Mouse (Mus musculus) CH12.LX (cell line): Measurements from ENCODE around the gene Ucp2.
A peak's percentile ranks its signal among the peaks of the same experiment; 100 is the strongest.

ENCODE experiments used
- CTCF ChIP-seq, 2 experiments: IDR thresholded peaks in 1 of 2; conservative IDR thresholded peaks in 1 of 2; 2 replicates each; pipeline ENCODE4 v1.5.1; 2011 to 2012; ENCODE audit warnings: low read depth in 2 of 2, low read length in 2 of 2, improper control_type of control experiment in 1 of 2, inconsistent platforms in 1 of 2, mild to moderate bottlenecking in 1 of 2, moderate library complexity in 1 of 2
- ELF1 ChIP-seq: IDR thresholded peaks from 2 replicates; pipeline ENCODE4 v1.6.1; 2014; ENCODE audit warnings: low read depth, mild to moderate bottlenecking, inconsistent platforms, low read length, improper control_type of control experiment
- KAT2A ChIP-seq: IDR thresholded peaks from 2 replicates; pipeline ENCODE4 v1.6.1; 2012; ENCODE audit warnings: low read length, improper control_type of control experiment, inconsistent platforms; ENCODE audit not compliant: insufficient replicate concordance
- MEF2A ChIP-seq: IDR thresholded peaks from 2 replicates; pipeline ENCODE4 v1.6.1; 2014; ENCODE audit warnings: low read depth, mild to moderate bottlenecking, inconsistent platforms, low read length, improper control_type of control experiment, borderline replicate concordance
- POLR2A ChIP-seq: IDR thresholded peaks from 2 replicates; pipeline ENCODE4 v1.6.1; 2011; ENCODE audit warnings: low read depth, mild to moderate bottlenecking, improper control_type of control experiment, low read length
- TCF12 ChIP-seq: IDR thresholded peaks from 2 replicates; pipeline ENCODE4 v1.6.1; 2014; ENCODE audit warnings: low read depth, mild to moderate bottlenecking, inconsistent platforms, low read length, improper control_type of control experiment
- USF1 ChIP-seq: IDR thresholded peaks from 2 replicates; pipeline ENCODE4 v1.6.1; 2014; ENCODE audit warnings: low read depth, mild to moderate bottlenecking, inconsistent platforms, low read length, improper control_type of control experiment
- USF2 ChIP-seq: conservative IDR thresholded peaks from 2 replicates; pipeline ENCODE4 v1.6.1; 2011; ENCODE audit warnings: low read depth, low read length, improper control_type of control experiment
- ZC3H11A ChIP-seq: IDR thresholded peaks from 2 replicates; pipeline ENCODE4 v1.6.1; 2012; ENCODE audit warnings: low read depth, mild to moderate bottlenecking, inconsistent platforms, low read length, improper control_type of control experiment
- ZMIZ1 ChIP-seq: IDR thresholded peaks from 2 replicates; pipeline ENCODE4 v1.6.1; 2012; ENCODE audit warnings: low read depth, mild to moderate bottlenecking, inconsistent platforms, low read length, improper control_type of control experiment

GRCm38 (mm10) chr7:100506494-100506893, 13.4 kb downstream of the Ucp2 start:
- TF ChIP-seq USF2 (no peak), CTCF (conservative IDR thresholded peaks at IDR 0.05 in 1 of 2, IDR thresholded peaks at IDR 0.05 in 1 of 2; ENCODE audit: low read depth in 2 of 2, low read length in 2 of 2) (no peak), POLR2A (no peak), USF1 (no peak), KAT2A (no peak), ZC3H11A (no peak), TCF12 (0 out of 2 replicates have a peak, but pooled peaks have one; percentile 8), ELF1 (no peak), MEF2A (no peak), ZMIZ1 (no peak)
